In the genomic region with DNA sequence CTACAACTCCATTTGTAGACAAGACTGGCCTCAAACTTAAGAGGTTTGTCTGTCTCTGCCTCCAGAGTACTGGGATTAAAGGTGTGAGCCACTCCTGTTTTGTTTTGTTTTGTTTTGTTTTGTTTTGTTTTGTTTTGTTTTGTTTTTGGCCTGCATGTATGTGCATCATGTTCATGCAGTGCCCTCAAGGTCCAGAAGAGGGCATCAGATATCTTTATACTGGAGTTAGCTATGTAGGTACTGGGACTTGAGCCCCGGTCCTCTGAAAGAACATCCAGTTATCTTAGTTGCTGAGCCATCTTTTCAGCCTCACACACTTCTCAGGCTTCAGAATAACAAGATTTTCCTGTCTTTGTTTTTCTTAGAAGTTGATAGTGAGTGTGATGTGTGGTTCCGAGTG, we compare ENCODE assay signal across 11 mouse cellular contexts. TPM values are rescaled to one million over a fixed set of nuclear protein-coding genes. Genes with fewer than 3 reads are reported as not detected.
A peak's percentile ranks its signal among the peaks of the same experiment; 100 is the strongest.
DNase-seq lines count a peak whose midpoint lies in the region; ATAC-seq and TF ChIP-seq lines count a peak whose summit lies in the region.
"Had no signal": no experiment of that assay in that cellular context is flagged by ENCODE, and none has a peak within 500 bp of the region (broad histone marks: within the 10 kb centered on the region; RNA-seq: fewer than 3 reads in every experiment).

No protein-coding gene starts in this region.

- H3K9ac ChIP-seq in kidney, postnatal 0 days (ENCODE audit: low read depth, low read length) = no peak overlapping the region
- H3K9ac ChIP-seq: forebrain, embryonic 13.5 days; neural tube, embryonic 13.5 days had no signal

- H3K27ac ChIP-seq in kidney, postnatal 0 days = no peak overlapping the region
- H3K27ac ChIP-seq: forebrain, embryonic 13.5 days; neural tube, embryonic 13.5 days had no signal

- DNase-seq in kidney, postnatal 0 days (ENCODE audit: low spot score) = no peak
- no peak for DNase-seq in kidney, adult 18-20 months
- peak; percentile 32 for DNase-seq in thymus, postnatal 14 days
- DNase-seq in thymus, postnatal 36 days = no peak
- DNase-seq in thymus, postnatal 4 days = peak; percentile 54
- no peak for DNase-seq in testis, postnatal 10 days (ENCODE audit: low spot score)
- DNase-seq in adrenal gland, postnatal 4 days (ENCODE audit: low spot score in 2 of 2) = no peak
- DNase-seq: adrenal gland, adult 2 months had no signal

- H3K36me3 ChIP-seq in kidney, postnatal 0 days (ENCODE audit: insufficient read depth, low read length) = peaks cover 32% of the 10 kb centered on the region

- H3K4me1 ChIP-seq in kidney, postnatal 0 days (replicated peaks; ENCODE audit: insufficient read depth, low read length) = no peaks in the 10 kb centered on the region
- H3K4me1 ChIP-seq: forebrain, embryonic 13.5 days; neural tube, embryonic 13.5 days had no signal

- 88% methylated on average over 2 of the region's 2 CpGs for WGBS in kidney, postnatal 0 days

- no peak for ATAC-seq in kidney, postnatal 0 days (replicated peaks; ENCODE audit: low FRiP score, low read depth)
- peak; percentile 70; the same call in 1 of the 2 replicates for ATAC-seq in common myeloid progenitor, adult 5-6 weeks (replicated peaks; ENCODE audit: low read depth, poor library complexity, severe bottlenecking)
- ATAC-seq: forebrain, embryonic 13.5 days had no signal

- no peak overlapping the region for H3K4me2 ChIP-seq in kidney, postnatal 0 days (ENCODE audit: low read length)
- H3K4me2 ChIP-seq: forebrain, embryonic 13.5 days; neural tube, embryonic 13.5 days had no signal

- H3K4me3 ChIP-seq in kidney, postnatal 0 days (replicated peaks; ENCODE audit: low read depth, low read length) = no peak overlapping the region
- H3K4me3 ChIP-seq: forebrain, embryonic 13.5 days; neural tube, embryonic 13.5 days had no signal

- H3K9me3 ChIP-seq in kidney, postnatal 0 days (replicated peaks; ENCODE audit: low read length) = no peaks in the 10 kb centered on the region
- H3K9me3 ChIP-seq: forebrain, embryonic 13.5 days; neural tube, embryonic 13.5 days had no signal

- no peaks in the 10 kb centered on the region for H3K27me3 ChIP-seq in kidney, postnatal 0 days (ENCODE audit: insufficient read depth, low read length)
- H3K27me3 ChIP-seq: forebrain, embryonic 13.5 days; neural tube, embryonic 13.5 days had no signal

- peak; percentile 22; the same call in 1 of the 2 replicates for TF ChIP-seq CTCF in kidney, postnatal 0 days (IDR thresholded peaks at IDR 0.05; ENCODE audit: low read depth)

RNA-seq across cellular contexts. Expression of a gene that starts 18.7 kb away (rescaled TPM):
- polyA plus RNA-seq in kidney, postnatal 0 days (2015; fragmentation: Nextera tagmentation; extraction: Ambion mirVana) = 43.7 and 47.0 TPM in 2 replicates
- total RNA-seq in common myeloid progenitor, adult 5-6 weeks (2017) = 34.1 and 39.6 TPM in 2 replicates
- 10 to 100 TPM; 57.6 to 66.0 TPM for total RNA-seq in adrenal gland, postnatal 4 days (2021)

RNA-seq across cellular contexts. Expression of a gene that starts 19.4 kb away (rescaled TPM):
- polyA plus RNA-seq in kidney, postnatal 0 days (2015; fragmentation: Nextera tagmentation; extraction: Ambion mirVana) = 32.5 and 36.9 TPM in 2 replicates
- 60.9 and 64.5 TPM in 2 replicates for total RNA-seq in common myeloid progenitor, adult 5-6 weeks (2017)
- total RNA-seq in adrenal gland, postnatal 4 days (2021) = 10 to 100 TPM; 56.9 to 57.2 TPM

RNA-seq across cellular contexts. Expression of a gene that starts 53.6 kb away (rescaled TPM):
- polyA plus RNA-seq in kidney, postnatal 0 days (2015; fragmentation: Nextera tagmentation; extraction: Ambion mirVana) = 60.8 and 61.9 TPM in 2 replicates
- 71.0 and 71.7 TPM in 2 replicates for total RNA-seq in common myeloid progenitor, adult 5-6 weeks (2017)
- 100 to 1,000 TPM; 168 to 179 TPM for total RNA-seq in adrenal gland, postnatal 4 days (2021)

Comparison
In these comparisons a context has a peak if more than half of its experiments do, and no peak if none do; other contexts are left out.
1. DNase-seq: peak in thymus, postnatal 14 days (single experiment) and thymus, postnatal 4 days (single experiment); none in kidney, postnatal 0 days (single experiment), kidney, adult 18-20 months (single experiment), thymus, postnatal 36 days (0 of 2), testis, postnatal 10 days (single experiment) and adrenal gland, postnatal 4 days (0 of 2).